Mouse (Mus musculus): ENCODE results near the gene Tmem11. TPM values are rescaled to one million over a fixed set of nuclear protein-coding genes. Genes with fewer than 3 reads are reported as not detected.

Tmem11 gene
- total RNA-seq, 1 experiment: 50.0 TPM

DNA sequence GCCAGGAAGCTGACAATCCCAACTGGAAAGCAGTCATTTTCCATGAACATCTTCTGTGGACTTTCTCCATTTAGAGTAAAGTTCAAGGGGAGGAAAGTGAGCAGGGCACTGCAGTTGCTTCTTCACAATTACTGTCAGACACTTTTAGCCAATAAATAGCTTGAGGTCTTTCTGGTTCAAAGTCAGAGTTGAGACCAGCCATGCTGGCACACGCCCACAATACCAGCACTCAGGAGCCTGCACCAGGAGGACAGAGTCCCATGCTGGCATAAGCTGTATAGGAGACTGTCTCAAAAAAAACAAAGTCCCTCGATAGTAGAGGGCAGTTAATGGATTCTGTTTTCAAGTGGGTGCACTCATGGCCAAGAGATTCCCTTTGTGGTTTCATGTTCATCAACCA lies 13.1 kb downstream of the Tmem11 start:
- Histone ChIP-seq H3K4me3 (ENCODE audit: insufficient read depth in 1 of 2, low read depth in 1 of 2, low read length in 2 of 2, poor library complexity in 1 of 2, severe bottlenecking in 1 of 2) (no peak overlapping the region), H3K9me3 (ENCODE audit: control insufficient read depth, insufficient read depth, low read depth, low read length) (no peaks in the 10 kb centered on the region), H3K27ac (ENCODE audit: insufficient read depth, low read depth, low read length, poor library complexity, severe bottlenecking) (no peak overlapping the region), H3K9ac (ENCODE audit: insufficient read depth, low read depth, low read length, poor library complexity, severe bottlenecking) (no peak overlapping the region), H3K36me3 (ENCODE audit: control insufficient read depth, insufficient read depth, low read length, poor library complexity, severe bottlenecking) (peaks cover 34% of the 10 kb centered on the region), H3K4me1 (ENCODE audit: control insufficient read depth in 2 of 2, insufficient read depth in 2 of 2, low read length in 2 of 2, poor library complexity in 1 of 2) (peaks cover 0 to 13% of the 10 kb centered on the region in 2 experiments; a peak in 2 of 4 replicates)
- in situ Hi-C loops (cut with MboI; ENCODE audit: low sequenced_read_pairs in 2 of 2, unreplicated experiment in 2 of 2): no loop called here
- no peak for DNase-seq (ENCODE audit: low read depth, low spot score)
- TF ChIP-seq HCFC1 (IDR thresholded peaks at IDR 0.05; ENCODE audit: borderline replicate concordance, insufficient read depth, low read length) (no peak), ZC3H11A (IDR thresholded peaks at IDR 0.05; ENCODE audit: borderline replicate concordance, low read depth, low read length) (no peak), CHD2 (IDR thresholded peaks at IDR 0.05; ENCODE audit: low read depth, low read length) (no peak), ZNF384 (IDR thresholded peaks at IDR 0.05; ENCODE audit: low read depth, low read length) (no peak), MAFK (IDR thresholded peaks at IDR 0.05; ENCODE audit: insufficient read depth, low read depth, low read length) (no peak)

GRCm38 (mm10) chr11:60864916-60865315 lies 14.2 kb downstream of the Tmem11 start:
- TF ChIP-seq ZNF384 (IDR thresholded peaks at IDR 0.05; ENCODE audit: low read depth, low read length) (no peak), CHD2 (IDR thresholded peaks at IDR 0.05; ENCODE audit: low read depth, low read length) (no peak), HCFC1 (IDR thresholded peaks at IDR 0.05; ENCODE audit: borderline replicate concordance, insufficient read depth, low read length) (no peak), MAFK (IDR thresholded peaks at IDR 0.05; ENCODE audit: insufficient read depth, low read depth, low read length) (no peak), ZC3H11A (IDR thresholded peaks at IDR 0.05; ENCODE audit: borderline replicate concordance, low read depth, low read length) (no peak)
- H3K36me3 ChIP-seq (ENCODE audit: control insufficient read depth, insufficient read depth, low read length, poor library complexity, severe bottlenecking): peaks cover 34% of the 10 kb centered on the region
- H3K4me1 ChIP-seq (ENCODE audit: control insufficient read depth in 2 of 2, insufficient read depth in 2 of 2, low read length in 2 of 2, poor library complexity in 1 of 2): peaks cover 0 to 13% of the 10 kb centered on the region in 2 experiments; a peak in 2 of 4 replicates
- H3K9me3 ChIP-seq (ENCODE audit: control insufficient read depth, insufficient read depth, low read depth, low read length): no peaks in the 10 kb centered on the region
- no peak for DNase-seq (ENCODE audit: low read depth, low spot score)
- H3K4me3 ChIP-seq (ENCODE audit: insufficient read depth in 1 of 2, low read depth in 1 of 2, low read length in 2 of 2, poor library complexity in 1 of 2, severe bottlenecking in 1 of 2): peak overlapping the region in 1 of 2 experiments; percentile 29; a peak in 1 of 4 replicates
- 0 out of 2 replicates have a peak overlapping the region, but pooled peaks have one; percentile 22 for H3K27ac ChIP-seq (ENCODE audit: insufficient read depth, low read depth, low read length, poor library complexity, severe bottlenecking)
- in situ Hi-C loops (cut with MboI; ENCODE audit: low sequenced_read_pairs in 2 of 2, unreplicated experiment in 2 of 2): no loop called here
- peak overlapping the region; percentile 48 for H3K9ac ChIP-seq (ENCODE audit: insufficient read depth, low read depth, low read length, poor library complexity, severe bottlenecking)

DNA sequence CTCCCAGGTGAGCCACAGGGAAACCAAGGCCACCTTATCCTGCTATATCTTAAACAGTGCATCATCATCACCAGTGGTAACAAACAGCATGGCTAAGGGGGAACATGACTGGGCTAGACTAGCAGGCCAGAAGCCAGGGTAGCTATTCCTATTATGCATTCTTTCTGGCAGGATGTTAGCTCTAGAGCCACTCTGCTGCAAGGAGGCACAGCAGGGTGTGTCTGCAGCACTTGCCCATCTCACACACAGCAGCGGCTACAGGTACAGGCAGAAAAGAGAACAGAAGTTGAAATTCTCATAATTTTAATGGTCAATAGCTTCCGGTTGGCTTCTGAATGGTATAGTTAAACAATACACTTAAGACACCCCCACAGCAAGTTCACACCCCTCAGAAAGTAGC lies 14.9 kb downstream of the Tmem11 start:
- in situ Hi-C loops (cut with MboI; ENCODE audit: low sequenced_read_pairs in 2 of 2, unreplicated experiment in 2 of 2): no loop called here
- peaks cover 34% of the 10 kb centered on the region for H3K36me3 ChIP-seq (ENCODE audit: control insufficient read depth, insufficient read depth, low read length, poor library complexity, severe bottlenecking)
- no peak overlapping the region for H3K27ac ChIP-seq (ENCODE audit: insufficient read depth, low read depth, low read length, poor library complexity, severe bottlenecking)
- peaks cover 0 to 11% of the 10 kb centered on the region in 2 experiments; a peak in 2 of 4 replicates for H3K4me1 ChIP-seq (ENCODE audit: control insufficient read depth in 2 of 2, insufficient read depth in 2 of 2, low read length in 2 of 2, poor library complexity in 1 of 2)
- H3K4me3 ChIP-seq (ENCODE audit: insufficient read depth in 1 of 2, low read depth in 1 of 2, low read length in 2 of 2, poor library complexity in 1 of 2, severe bottlenecking in 1 of 2): no peak overlapping the region
- no peak overlapping the region for H3K9ac ChIP-seq (ENCODE audit: insufficient read depth, low read depth, low read length, poor library complexity, severe bottlenecking)
- H3K9me3 ChIP-seq (ENCODE audit: control insufficient read depth, insufficient read depth, low read depth, low read length): no peaks in the 10 kb centered on the region
- TF ChIP-seq CHD2 (IDR thresholded peaks at IDR 0.05; ENCODE audit: low read depth, low read length) (no peak), ZC3H11A (IDR thresholded peaks at IDR 0.05; ENCODE audit: borderline replicate concordance, low read depth, low read length) (no peak), HCFC1 (IDR thresholded peaks at IDR 0.05; ENCODE audit: borderline replicate concordance, insufficient read depth, low read length) (no peak), ZNF384 (IDR thresholded peaks at IDR 0.05; ENCODE audit: low read depth, low read length) (no peak), MAFK (IDR thresholded peaks at IDR 0.05; ENCODE audit: insufficient read depth, low read depth, low read length) (no peak)
- DNase-seq (ENCODE audit: low read depth, low spot score): no peak

- in situ Hi-C loops (cut with MboI; ENCODE audit: low sequenced_read_pairs in 2 of 2, unreplicated experiment in 2 of 2): no loop called here
Measured at GRCm38 (mm10) chr11:60863196-60863595, 15.9 kb downstream of the Tmem11 start.

DNA sequence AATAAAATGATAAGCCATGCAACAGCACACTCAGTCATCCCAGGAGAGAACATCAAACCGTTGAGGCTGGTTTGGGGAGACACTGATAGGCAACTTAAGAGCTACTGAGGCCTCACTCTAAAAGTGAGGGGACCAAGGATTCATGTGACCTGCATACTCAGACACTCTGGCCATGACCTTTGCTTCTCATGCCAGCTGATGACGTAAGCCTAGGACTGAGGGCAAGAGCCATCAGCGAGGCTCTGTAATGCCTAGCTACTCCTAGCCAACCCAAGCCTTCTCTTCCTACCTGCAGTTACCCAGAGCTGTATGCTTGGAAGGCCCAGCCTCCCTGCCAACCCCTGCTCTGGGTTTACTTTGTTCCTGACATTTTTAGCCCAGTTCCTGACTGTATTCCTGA lies 17.1 kb downstream of the Tmem11 start:
- no peak for TF ChIP-seq HCFC1 (IDR thresholded peaks at IDR 0.05; ENCODE audit: borderline replicate concordance, insufficient read depth, low read length)
- peaks cover 0 to 11% of the 10 kb centered on the region in 2 experiments; a peak in 2 of 4 replicates for H3K4me1 ChIP-seq (ENCODE audit: control insufficient read depth in 2 of 2, insufficient read depth in 2 of 2, low read length in 2 of 2, poor library complexity in 1 of 2)
- DNase-seq (ENCODE audit: low read depth, low spot score): no peak
- peaks cover 39% of the 10 kb centered on the region for H3K36me3 ChIP-seq (ENCODE audit: control insufficient read depth, insufficient read depth, low read length, poor library complexity, severe bottlenecking)
- no peak overlapping the region for H3K9ac ChIP-seq (ENCODE audit: insufficient read depth, low read depth, low read length, poor library complexity, severe bottlenecking)
- H3K9me3 ChIP-seq (ENCODE audit: control insufficient read depth, insufficient read depth, low read depth, low read length): no peaks in the 10 kb centered on the region
- H3K4me3 ChIP-seq (ENCODE audit: insufficient read depth in 1 of 2, low read depth in 1 of 2, low read length in 2 of 2, poor library complexity in 1 of 2, severe bottlenecking in 1 of 2): no peak overlapping the region
- H3K27ac ChIP-seq (ENCODE audit: insufficient read depth, low read depth, low read length, poor library complexity, severe bottlenecking): no peak overlapping the region
- in situ Hi-C loops (cut with MboI; ENCODE audit: low sequenced_read_pairs in 2 of 2, unreplicated experiment in 2 of 2): no loop called here

More at GRCm38 (mm10) chr11:60863196-60863595, 15.9 kb downstream of the Tmem11 start:
- Histone ChIP-seq H3K9ac (ENCODE audit: insufficient read depth, low read depth, low read length, poor library complexity, severe bottlenecking) (no peak overlapping the region), H3K36me3 (ENCODE audit: control insufficient read depth, insufficient read depth, low read length, poor library complexity, severe bottlenecking) (peaks cover 36% of the 10 kb centered on the region), H3K9me3 (ENCODE audit: control insufficient read depth, insufficient read depth, low read depth, low read length) (no peaks in the 10 kb centered on the region), H3K27ac (ENCODE audit: insufficient read depth, low read depth, low read length, poor library complexity, severe bottlenecking) (no peak overlapping the region), H3K4me1 (ENCODE audit: control insufficient read depth in 2 of 2, insufficient read depth in 2 of 2, low read length in 2 of 2, poor library complexity in 1 of 2) (peaks cover 0 to 11% of the 10 kb centered on the region in 2 experiments; a peak in 2 of 4 replicates), H3K4me3 (ENCODE audit: insufficient read depth in 1 of 2, low read depth in 1 of 2, low read length in 2 of 2, poor library complexity in 1 of 2, severe bottlenecking in 1 of 2) (no peak overlapping the region)
- no peak for DNase-seq (ENCODE audit: low read depth, low spot score)
- TF ChIP-seq HCFC1 (IDR thresholded peaks at IDR 0.05; ENCODE audit: borderline replicate concordance, insufficient read depth, low read length): no peak
- no peak for TF ChIP-seq ZNF384 (IDR thresholded peaks at IDR 0.05; ENCODE audit: low read depth, low read length)
